Mouse (Mus musculus): Measurements from ENCODE around the gene Ampd3. TPM values are rescaled to one million over a fixed set of nuclear protein-coding genes. Genes with fewer than 3 reads are reported as not detected.

Ampd3 gene
- total RNA-seq, 1 experiment from 2014 or later: 13.4 TPM

DNA sequence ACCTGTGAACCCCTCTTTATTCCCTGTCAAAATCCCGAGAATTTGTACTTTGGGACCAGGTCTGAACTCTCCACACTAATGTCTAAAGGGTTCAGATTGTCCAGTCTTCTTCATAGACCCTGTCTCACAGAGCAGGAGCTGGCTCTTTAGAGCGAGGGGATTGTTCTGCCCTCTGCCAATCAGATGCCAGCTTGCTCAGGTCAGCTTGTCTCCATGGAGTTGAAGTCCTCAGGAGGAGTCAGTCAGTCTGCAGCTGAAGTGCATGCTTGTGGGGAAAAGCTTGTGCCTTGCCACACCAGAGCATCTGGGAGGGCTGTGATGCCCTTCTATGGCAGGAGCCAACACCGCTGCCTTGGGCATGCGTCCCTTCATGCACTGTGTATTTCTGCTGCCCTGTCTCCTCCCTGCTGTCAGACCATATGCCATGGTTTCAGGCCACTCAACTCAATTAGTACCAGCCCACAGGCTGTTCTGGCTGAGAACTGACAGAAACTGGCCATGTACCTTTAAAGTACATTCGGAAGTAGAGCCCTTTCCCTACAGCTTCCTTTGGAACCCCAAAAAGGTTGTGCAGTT is 5.3 kb upstream of the Ampd3 start:
- ATAC-seq (replicated peaks; ENCODE audit: insufficient number of reproducible peaks, low FRiP score, low TSS enrichment, poor library complexity, severe bottlenecking): no peak

- no peak for ATAC-seq (replicated peaks; ENCODE audit: insufficient number of reproducible peaks, low FRiP score, low TSS enrichment, poor library complexity, severe bottlenecking)
Measured at GRCm38 (mm10) chr7:110768451-110769064, 552 bp downstream of the Ampd3 start.

DNA sequence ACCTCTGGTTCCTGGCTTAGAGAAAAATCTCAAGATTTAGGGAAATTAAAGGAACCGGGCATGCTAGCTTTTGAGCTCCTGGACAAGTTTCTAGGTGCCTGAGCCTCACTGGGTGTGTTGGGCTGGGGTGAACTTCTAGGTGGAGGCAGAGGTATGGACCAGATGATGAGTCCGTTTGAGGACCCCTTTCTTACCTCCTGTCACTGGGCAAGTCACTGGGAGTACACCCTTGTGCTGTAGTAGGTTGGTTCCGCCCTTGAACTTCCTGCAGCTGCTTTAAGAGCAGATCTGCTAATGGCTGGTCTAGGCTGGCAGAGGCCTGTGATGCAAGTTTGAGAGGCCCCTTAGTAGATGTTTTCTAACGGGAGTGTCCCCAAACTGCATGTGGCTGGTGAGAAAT is 1.1 kb downstream of the Ampd3 start:
- peak; percentile 72 for ATAC-seq (replicated peaks; ENCODE audit: insufficient number of reproducible peaks, low FRiP score, low TSS enrichment, poor library complexity, severe bottlenecking)

GRCm38 (mm10) chr7:110770949-110771348 is 2.9 kb downstream of the Ampd3 start:
- ATAC-seq (replicated peaks; ENCODE audit: insufficient number of reproducible peaks, low FRiP score, low TSS enrichment, poor library complexity, severe bottlenecking): no peak

- ATAC-seq (replicated peaks; ENCODE audit: insufficient number of reproducible peaks, low FRiP score, low TSS enrichment, poor library complexity, severe bottlenecking): no peak
Measured at GRCm38 (mm10) chr7:110772343-110772742, 4.3 kb downstream of the Ampd3 start.

DNA sequence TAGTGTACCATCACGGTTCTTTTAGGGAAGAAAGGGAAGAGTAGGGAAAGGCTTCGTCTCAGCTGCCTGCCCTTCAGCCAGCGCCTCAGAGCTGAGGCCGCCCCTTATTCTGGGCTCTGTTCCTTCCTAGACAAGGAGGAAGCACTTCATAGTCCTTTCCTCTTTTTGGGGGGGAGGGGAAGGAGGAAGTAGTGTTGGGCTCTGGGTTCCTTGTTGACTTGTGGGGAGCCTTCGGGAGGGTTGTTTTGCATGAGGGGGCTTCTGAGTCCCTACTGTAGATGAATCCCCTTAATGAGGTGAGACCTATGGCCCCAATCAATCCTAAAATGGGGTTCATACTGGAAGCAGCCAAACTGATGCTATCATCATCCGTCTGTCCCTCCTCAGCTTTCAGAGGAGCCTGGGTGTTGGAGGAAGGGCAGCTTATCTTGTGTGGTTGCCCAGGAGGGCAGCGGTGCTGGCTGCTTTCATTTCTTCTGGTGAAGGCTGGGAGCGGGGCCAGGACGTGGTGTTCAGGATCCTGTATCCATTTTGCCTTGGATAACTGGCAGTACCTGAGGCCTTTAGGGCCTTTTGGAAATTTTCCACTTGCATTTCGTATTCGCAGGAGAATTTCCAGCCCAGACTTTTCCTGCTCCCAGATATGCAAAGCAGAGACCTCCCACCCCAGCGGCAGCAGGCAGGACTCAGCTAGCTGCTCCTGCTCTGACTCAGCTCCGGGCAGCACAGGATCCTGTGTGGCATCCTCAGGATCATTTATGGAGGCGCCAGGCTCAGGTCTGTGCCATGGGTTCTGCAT is 5.4 kb downstream of the Ampd3 start:
- ATAC-seq (replicated peaks; ENCODE audit: insufficient number of reproducible peaks, low FRiP score, low TSS enrichment, poor library complexity, severe bottlenecking): peak; percentile 82

DNA sequence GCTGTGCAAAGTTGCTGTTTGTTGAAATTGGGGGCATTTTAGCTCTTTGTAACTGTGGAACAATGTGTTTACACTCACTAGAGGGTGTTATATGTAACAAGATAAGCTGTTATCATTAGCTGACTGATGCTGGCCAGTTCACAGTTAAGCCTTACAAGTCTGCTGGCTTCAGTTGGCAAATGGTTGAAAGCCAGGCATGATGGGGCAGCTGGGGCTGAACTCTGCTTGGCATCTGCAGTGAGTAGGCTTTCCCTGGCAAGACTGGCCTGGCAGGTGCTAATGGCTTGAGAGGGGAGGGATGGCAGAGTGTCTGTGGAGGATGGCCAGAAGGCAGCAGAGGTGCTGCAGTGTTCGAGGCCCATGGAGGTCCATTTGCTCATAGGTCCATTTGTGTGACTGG is 6.1 kb downstream of the Ampd3 start:
- ATAC-seq (replicated peaks; ENCODE audit: insufficient number of reproducible peaks, low FRiP score, low TSS enrichment, poor library complexity, severe bottlenecking): no peak

GRCm38 (mm10) chr7:110774674-110775073 is 6.7 kb downstream of the Ampd3 start:
- ATAC-seq (replicated peaks; ENCODE audit: insufficient number of reproducible peaks, low FRiP score, low TSS enrichment, poor library complexity, severe bottlenecking): no peak

- no peak; the same call in 1 of the 2 replicates for ATAC-seq (replicated peaks; ENCODE audit: insufficient number of reproducible peaks, low FRiP score, low TSS enrichment, poor library complexity, severe bottlenecking)
Measured at GRCm38 (mm10) chr7:110777146-110778001, 9.4 kb downstream of the Ampd3 start.

- no peak for ATAC-seq (replicated peaks; ENCODE audit: insufficient number of reproducible peaks, low FRiP score, low TSS enrichment, poor library complexity, severe bottlenecking)
Measured at GRCm38 (mm10) chr7:110778933-110779332, 10.9 kb downstream of the Ampd3 start.

GRCm38 (mm10) chr7:110779605-110780111 is 11.7 kb downstream of the Ampd3 start:
- ATAC-seq (replicated peaks; ENCODE audit: insufficient number of reproducible peaks, low FRiP score, low TSS enrichment, poor library complexity, severe bottlenecking): no peak

DNA sequence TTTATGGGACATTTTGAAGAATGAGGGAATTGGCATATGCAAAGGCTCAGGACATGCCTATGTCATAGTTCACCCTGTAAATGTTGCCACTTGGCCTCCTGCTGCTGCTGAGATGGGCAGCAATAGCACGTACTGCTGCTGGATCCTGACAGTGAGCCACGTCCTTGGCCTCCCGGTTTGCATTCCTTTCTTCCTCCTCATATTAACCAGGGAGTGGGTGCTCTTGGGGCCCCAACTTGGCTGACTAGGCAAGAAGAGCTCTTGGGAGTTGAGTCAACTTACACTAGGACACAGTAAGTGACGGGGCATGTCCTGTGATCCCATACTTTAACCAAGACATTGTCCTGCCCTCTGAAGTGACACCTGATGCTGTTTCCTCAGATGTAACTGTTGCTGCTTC is 12.5 kb downstream of the Ampd3 start:
- no peak for ATAC-seq (replicated peaks; ENCODE audit: insufficient number of reproducible peaks, low FRiP score, low TSS enrichment, poor library complexity, severe bottlenecking)

GRCm38 (mm10) chr7:110781231-110781711 is 13.3 kb downstream of the Ampd3 start:
- no peak for ATAC-seq (replicated peaks; ENCODE audit: insufficient number of reproducible peaks, low FRiP score, low TSS enrichment, poor library complexity, severe bottlenecking)

DNA sequence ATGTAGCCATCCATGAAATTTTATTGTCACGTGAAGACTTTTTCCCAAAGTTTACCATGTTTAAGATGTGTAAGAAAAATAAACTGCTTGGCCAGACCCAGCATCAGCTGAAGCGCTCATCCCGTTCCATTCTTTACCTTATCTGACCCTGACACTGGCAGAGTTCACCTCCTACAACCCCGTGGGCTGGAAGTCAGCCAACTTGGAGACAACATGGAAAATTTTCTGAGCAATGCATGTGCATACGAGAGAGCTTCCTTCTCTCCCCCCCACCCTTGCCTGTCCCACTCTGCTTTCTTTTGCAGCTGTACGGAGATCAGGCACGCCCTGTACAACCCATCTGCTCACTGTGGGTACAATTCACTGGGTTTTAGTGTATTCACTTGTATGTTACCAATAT is 14.1 kb downstream of the Ampd3 start:
- no peak for ATAC-seq (replicated peaks; ENCODE audit: insufficient number of reproducible peaks, low FRiP score, low TSS enrichment, poor library complexity, severe bottlenecking)

DNA sequence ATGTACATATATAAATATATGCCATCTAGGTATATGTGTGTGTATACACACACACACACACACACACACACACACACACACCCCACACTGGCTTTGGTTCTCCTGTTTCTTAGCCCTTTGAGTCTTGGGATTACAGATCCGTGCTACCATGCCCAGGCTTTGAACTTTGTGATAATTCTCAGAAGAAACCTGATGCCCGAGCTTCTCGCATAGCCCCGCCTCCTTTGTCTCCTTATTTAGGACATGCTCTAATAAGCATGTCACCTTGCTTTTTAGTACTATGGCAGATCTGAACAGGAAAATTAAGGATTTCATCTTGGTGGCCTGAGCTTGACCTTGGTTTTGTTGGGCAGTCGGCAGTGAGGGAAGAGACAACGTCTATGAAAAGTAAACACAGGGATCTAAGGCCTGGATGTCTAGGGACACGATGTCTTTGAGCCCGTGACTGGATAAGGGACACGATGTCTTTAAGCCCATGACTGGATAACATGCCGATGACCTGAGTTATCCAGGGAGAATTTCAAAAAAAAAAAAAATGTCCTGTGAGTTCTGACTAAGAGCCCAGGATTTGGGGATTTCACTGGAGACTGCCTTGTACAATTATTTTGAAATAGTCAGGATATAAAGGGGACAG is 15.0 kb downstream of the Ampd3 start:
- no peak for ATAC-seq (replicated peaks; ENCODE audit: insufficient number of reproducible peaks, low FRiP score, low TSS enrichment, poor library complexity, severe bottlenecking)

DNA sequence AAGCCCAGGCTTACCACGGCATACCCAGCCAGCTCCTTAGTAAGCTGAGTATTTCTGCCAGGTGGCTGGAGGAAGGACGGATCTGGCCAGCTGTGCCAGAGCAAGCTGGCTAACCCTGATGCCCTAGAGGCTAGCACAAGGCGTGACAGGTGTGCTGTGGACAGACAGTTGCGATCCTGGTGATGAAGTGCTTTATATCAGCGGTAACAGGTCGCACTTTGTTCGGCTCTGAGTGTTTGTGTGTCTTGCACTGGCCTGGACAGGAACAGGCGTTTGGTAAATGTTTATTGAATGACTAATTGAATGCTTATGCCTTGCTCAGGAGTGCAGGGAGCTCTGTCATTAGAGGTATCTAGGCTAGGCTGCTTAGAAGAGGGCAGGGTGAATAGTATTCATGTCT is 17.0 kb downstream of the Ampd3 start:
- no peak for ATAC-seq (replicated peaks; ENCODE audit: insufficient number of reproducible peaks, low FRiP score, low TSS enrichment, poor library complexity, severe bottlenecking)

- no peak for ATAC-seq (replicated peaks; ENCODE audit: insufficient number of reproducible peaks, low FRiP score, low TSS enrichment, poor library complexity, severe bottlenecking)
Measured at GRCm38 (mm10) chr7:110785741-110786146, 17.7 kb downstream of the Ampd3 start.

GRCm38 (mm10) chr7:110787310-110787709 is 19.3 kb downstream of the Ampd3 start:
- ATAC-seq (replicated peaks; ENCODE audit: insufficient number of reproducible peaks, low FRiP score, low TSS enrichment, poor library complexity, severe bottlenecking): no peak
